Mouse (Mus musculus) stomach, postnatal 0 days (tissue): ENCODE measurements around the gene Pitpnm2. TPM values are rescaled to one million over a fixed set of nuclear protein-coding genes. Genes with fewer than 3 reads are reported as not detected.
A peak's percentile ranks its signal among the peaks of the same experiment; 100 is the strongest.

Experiments
- ATAC-seq: fragments of 200-750 bp; cut with Nextera tagmentation; 2 replicates; pipeline ENCODE4 v1.8.0; 2017; ENCODE audit not compliant: low FRiP score, low TSS enrichment
- DNase-seq: peaks from one replicate; pipeline ENCODE4 v3.0.0-alpha.2; 2016; ENCODE audit warnings: low spot score
- H3K27ac ChIP-seq: fragments of 300-500 bp; sonication (generic); replicated peaks from 2 replicates; pipeline ENCODE4 v1.5.1; 2014; ENCODE audit warnings: mild to moderate bottlenecking, control low read depth
- H3K27me3 ChIP-seq: fragments of 300-500 bp; sonication (generic); 2 replicates; pipeline ENCODE4 v1.6.1; 2014; ENCODE audit warnings: low read length; ENCODE audit not compliant: control insufficient read depth, insufficient read depth
- H3K36me3 ChIP-seq: fragments of 300-500 bp; sonication (generic); 2 replicates; pipeline ENCODE4 v1.6.1; 2014; ENCODE audit warnings: low read length, mixed read lengths; ENCODE audit not compliant: control insufficient read depth, insufficient read depth
- H3K4me1 ChIP-seq: fragments of 300-500 bp; sonication (generic); replicated peaks from 2 replicates; pipeline ENCODE4 v1.6.1; 2014; ENCODE audit warnings: antibody characterized with exemption; ENCODE audit not compliant: control insufficient read depth, insufficient read depth
- H3K4me2 ChIP-seq: fragments of 300-500 bp; sonication (generic); replicated peaks from 2 replicates; pipeline ENCODE4 v1.6.1; 2014; ENCODE audit warnings: low read depth, mild to moderate bottlenecking, control low read depth, moderate library complexity
- H3K4me3 ChIP-seq: fragments of 300-500 bp; sonication (generic); 2 replicates; pipeline ENCODE4 v1.5.1; 2014; ENCODE audit warnings: low read depth, low read length, control low read depth
- H3K9ac ChIP-seq: fragments of 300-500 bp; sonication (generic); 2 replicates; pipeline ENCODE4 v1.6.1; 2014; ENCODE audit warnings: mild to moderate bottlenecking, low read length, control low read depth, mixed read lengths
- H3K9me3 ChIP-seq: fragments of 300-500 bp; sonication (generic); 2 replicates; pipeline ENCODE4 v1.6.1; 2016; ENCODE audit warnings: low read length; ENCODE audit not compliant: control insufficient read depth
- CTCF ChIP-seq: IDR thresholded peaks from 2 replicates; pipeline ENCODE4 v1.5.1; 2016; ENCODE audit warnings: antibody characterized with exemption, low read depth, mild to moderate bottlenecking, moderate library complexity
- EP300 ChIP-seq: optimal IDR thresholded peaks from 2 replicates; pipeline ENCODE3; 2016; ENCODE audit warnings: antibody characterized with exemption
- WGBS: fragments of 180-500 bp; shearing (Covaris S2); extraction: QIAGEN DNeasy Blood & Tissue Kit; methylation state at CpG from one replicate; pipeline ENCODE4 v1.1.7; 2014; 5-methylcytosine and 5-hydroxymethylcytosine counted together
- polyA plus RNA-seq: library from polyadenylated mRNA; unstranded; fragments of >200 nt; fragmentation: Nextera tagmentation; extraction: Ambion mirVana; gene quantifications from 2 replicates; pipeline ENCODE4 v1.2.1, GENCODE M21; 2015

Gene Pitpnm2
- polyA plus RNA-seq, 1 experiment from 2014 or later, result 1.8 TPM

- ATAC-seq, result no peak
- Histone ChIP-seq H3K27ac (no peak overlapping the region), H3K9me3 (no peaks in the 10 kb centered on the region), H3K9ac (no peak overlapping the region), H3K27me3 (no peaks in the 10 kb centered on the region), H3K4me3 (no peak overlapping the region), H3K36me3 (peaks cover 17% of the 10 kb centered on the region; the same call in 1 of the 2 replicates), H3K4me2 (no peak overlapping the region), H3K4me1 (no peaks in the 10 kb centered on the region)
- no peak for DNase-seq
- TF ChIP-seq CTCF (no peak), EP300 (no peak)
- WGBS, result 72% methylated on average over 5 of the region's 5 CpGs
These were observed 130.4 kb downstream of the Pitpnm2 start for GRCm38 (mm10) chr5:124119204-124119603.

DNA sequence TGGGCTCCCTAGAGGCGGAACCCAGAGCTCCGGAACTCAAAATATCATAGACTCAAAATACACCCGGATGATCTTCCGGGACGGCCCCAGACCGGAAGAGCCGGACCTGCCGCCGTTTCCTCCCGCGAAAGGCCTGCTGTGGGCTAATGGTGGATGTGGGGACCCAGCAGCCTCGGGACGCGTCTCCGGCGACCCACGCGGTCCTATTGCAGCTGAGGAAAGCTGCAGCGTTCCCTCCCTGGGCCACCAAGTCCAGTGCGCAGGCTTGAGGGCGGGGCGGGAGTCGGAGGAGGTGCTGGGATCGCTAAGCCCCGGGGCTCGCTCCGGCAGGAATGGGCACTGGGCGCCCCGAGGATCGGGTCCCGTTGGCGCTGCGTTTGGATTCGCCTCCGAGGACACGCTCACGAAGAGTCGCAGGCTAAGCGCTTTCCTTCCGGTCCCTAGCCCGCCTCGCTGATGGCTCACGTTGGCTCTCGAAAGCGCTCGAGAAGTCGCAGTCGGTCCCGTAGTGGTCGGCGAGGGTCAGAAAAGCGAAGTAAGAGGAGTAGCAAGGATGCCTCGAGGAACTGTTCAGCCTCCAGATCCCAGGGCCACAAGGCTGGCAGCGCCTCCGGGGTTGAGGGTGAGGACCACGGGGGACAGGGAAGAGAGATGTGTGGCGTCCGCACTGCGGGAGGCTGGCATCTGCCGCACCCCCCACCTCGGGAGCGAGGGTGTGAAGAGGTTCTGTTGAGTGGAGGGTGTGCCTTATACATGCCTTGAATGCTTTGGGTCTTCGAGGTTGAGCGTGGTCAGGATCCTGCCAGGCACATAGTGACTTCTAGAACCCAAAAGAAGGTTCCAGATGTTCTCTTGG lies 133.3 kb downstream of the Pitpnm2 start, which contains the start of gene Arl6ip4:
Arl6ip4 (plus strand) TSS at position 100 of the 856 bp plus-strand sequence.
- peak; percentile 77 for DNase-seq
- under 1% methylated on average over 63 of the region's 64 CpGs for WGBS
- ATAC-seq, result no peak
- Histone ChIP-seq H3K4me2 (peak within 1 kb of the TSS; percentile 96), H3K9ac (peak within 1 kb of the TSS; percentile 90), H3K36me3 (peaks cover 13% of the 10 kb centered on the region; the same call in 1 of the 2 replicates), H3K4me3 (peak within 1 kb of the TSS; percentile 93), H3K27ac (peak within 1 kb of the TSS; percentile 88), H3K27me3 (no peaks in the 10 kb centered on the region), H3K4me1 (peaks cover 6% of the 10 kb centered on the region; the same call in 1 of the 2 replicates), H3K9me3 (no peaks in the 10 kb centered on the region)
- TF ChIP-seq EP300, result no peak
- TF ChIP-seq CTCF, result no peak

DNA sequence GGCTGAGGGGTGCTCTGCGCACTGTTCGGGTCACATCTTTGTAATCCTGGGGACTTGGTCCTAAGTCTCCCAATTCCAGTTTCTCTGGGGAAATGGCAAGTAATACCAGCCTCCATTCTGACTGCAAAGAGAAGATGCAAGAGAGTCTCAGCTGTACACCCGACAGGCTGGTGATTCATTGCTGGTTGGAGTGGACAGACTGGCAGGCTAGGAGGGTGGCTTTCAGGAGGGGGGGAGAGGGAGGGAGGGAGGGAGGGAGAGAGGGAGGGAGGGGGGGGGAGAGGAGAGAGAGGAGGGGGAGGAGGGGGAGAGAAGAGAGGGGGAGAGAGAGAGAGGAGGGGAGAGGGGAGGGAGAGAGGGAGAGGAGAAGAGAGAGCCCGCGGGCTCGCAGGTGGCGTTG lies 134.0 kb downstream of the Pitpnm2 start:
- peak overlapping the region; percentile 93 for H3K4me3 ChIP-seq
- H3K4me1 ChIP-seq, result peaks cover 6% of the 10 kb centered on the region; the same call in 1 of the 2 replicates
- WGBS, result 21% methylated on average over 6 of the region's 7 CpGs
- peak overlapping the region; percentile 96 for H3K4me2 ChIP-seq
- no peaks in the 10 kb centered on the region for H3K9me3 ChIP-seq
- peak overlapping the region; percentile 88; the same call in 1 of the 2 replicates for H3K27ac ChIP-seq
- peaks cover 13% of the 10 kb centered on the region; the same call in 1 of the 2 replicates for H3K36me3 ChIP-seq
- peak overlapping the region; percentile 90 for H3K9ac ChIP-seq
- TF ChIP-seq EP300 (no peak), CTCF (no peak)
- no peak for ATAC-seq
- no peaks in the 10 kb centered on the region for H3K27me3 ChIP-seq
- DNase-seq, result no peak

DNA sequence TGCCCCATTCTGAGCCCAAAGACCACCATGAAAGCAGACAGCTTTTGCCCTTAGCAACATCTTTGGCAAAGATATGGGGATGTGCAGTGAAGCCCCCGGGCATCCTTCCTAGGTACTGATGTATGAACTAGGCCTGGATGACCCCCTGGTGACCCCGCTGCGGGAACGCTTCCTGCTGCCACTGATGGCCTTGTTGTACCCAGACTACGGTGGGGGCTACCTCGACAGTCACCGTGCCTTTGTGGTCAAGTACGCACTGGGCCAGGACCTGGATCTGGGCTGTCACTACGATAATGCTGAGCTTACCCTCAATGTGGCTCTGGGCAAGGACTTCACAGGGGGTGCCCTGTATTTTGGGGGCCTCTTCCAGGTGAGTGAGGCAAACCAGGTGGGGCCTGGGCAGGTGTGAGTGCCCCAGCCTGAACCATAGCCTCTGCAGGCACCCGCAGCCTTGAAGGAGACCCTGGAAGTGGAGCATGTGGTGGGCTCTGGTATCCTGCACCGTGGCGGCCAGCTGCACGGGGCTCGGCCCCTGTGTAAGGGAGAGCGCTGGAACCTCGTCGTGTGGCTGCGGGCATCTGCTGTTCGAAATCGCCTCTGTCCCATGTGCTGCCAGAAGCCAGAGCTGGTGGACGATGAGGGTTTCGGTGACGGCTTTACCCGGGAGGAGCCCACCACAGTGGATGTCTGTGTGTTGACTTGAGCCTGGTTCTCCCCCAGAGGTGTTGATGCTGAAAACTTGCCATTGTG lies 135.1 kb downstream of the Pitpnm2 start:
- peaks cover 5% of the 10 kb centered on the region; the same call in 1 of the 2 replicates for H3K36me3 ChIP-seq
- H3K4me3 ChIP-seq, result no peak overlapping the region
- WGBS, result 92% methylated on average over 24 of the region's 24 CpGs
- H3K4me1 ChIP-seq, result peaks cover 6% of the 10 kb centered on the region; the same call in 1 of the 2 replicates
- no peak for ATAC-seq
- TF ChIP-seq CTCF, result no peak
- no peak for TF ChIP-seq EP300
- no peak overlapping the region for H3K27ac ChIP-seq
- H3K27me3 ChIP-seq, result no peaks in the 10 kb centered on the region
- H3K9ac ChIP-seq, result no peak overlapping the region
- DNase-seq, result no peak
- H3K9me3 ChIP-seq, result no peaks in the 10 kb centered on the region
- H3K4me2 ChIP-seq, result no peak overlapping the region

GRCm38 (mm10) chr5:124113030-124113429 lies 136.5 kb downstream of the Pitpnm2 start:
- TF ChIP-seq CTCF (peak; percentile 72), EP300 (no peak)
- 13% methylated on average over 14 of the region's 14 CpGs for whole genome bisulfite sequencing
- ATAC-seq (peak; percentile 21; the same call in 1 of the 2 replicates), DNase-seq (peak; percentile 81)
- H3K36me3 ChIP-seq, result peaks cover 1% of the 10 kb centered on the region; the same call in 1 of the 2 replicates
- H3K9ac ChIP-seq, result peak overlapping the region; percentile 77
- H3K9me3 ChIP-seq, result no peaks in the 10 kb centered on the region
- H3K4me3 ChIP-seq, result peak overlapping the region; percentile 87
- H3K27me3 ChIP-seq, result no peaks in the 10 kb centered on the region
- peak overlapping the region; percentile 91 for H3K4me2 ChIP-seq
- peaks cover 6% of the 10 kb centered on the region; the same call in 1 of the 2 replicates for H3K4me1 ChIP-seq
- peak overlapping the region; percentile 89 for H3K27ac ChIP-seq
